Mouse (Mus musculus): ENCODE data around the gene Snx30. TPM values are rescaled to one million over a fixed set of nuclear protein-coding genes. Genes with fewer than 3 reads are reported as not detected.

The Snx30 gene
- polyA plus RNA-seq, 1 experiment from 2014 or later = 16.5 TPM

DNA sequence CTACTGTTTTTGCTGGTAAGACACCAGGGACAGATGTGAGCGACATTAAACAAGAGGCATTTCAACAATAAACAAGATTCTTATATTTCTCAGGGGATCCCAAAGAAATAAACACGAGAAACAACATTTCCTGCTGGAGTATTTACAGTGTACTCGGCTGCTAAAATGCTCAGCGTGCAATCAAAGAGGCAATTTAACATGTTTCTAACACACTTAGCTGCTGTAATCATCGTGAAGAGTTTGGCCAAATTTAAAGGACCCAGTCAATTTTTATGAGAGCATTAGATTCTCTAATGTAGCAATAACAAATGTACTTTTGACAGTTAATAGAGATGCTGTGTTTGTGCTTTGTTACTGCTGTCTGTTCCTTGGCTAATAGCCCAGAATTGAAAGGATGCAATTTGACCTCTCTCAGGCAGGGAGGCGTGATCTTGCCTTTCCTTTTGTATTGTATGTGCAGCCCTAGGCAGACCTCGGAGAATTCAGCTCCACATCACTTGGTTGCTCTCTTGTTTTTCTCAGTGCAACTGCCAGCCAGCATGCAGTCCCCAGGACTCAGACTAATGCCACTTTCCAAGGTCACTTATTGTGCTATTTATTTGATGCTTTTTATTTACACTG is 40.1 kb upstream of the Snx30 start:
- Histone ChIP-seq H3K27me3 (replicated peaks; ENCODE audit: control insufficient read depth, insufficient read depth, low read length) (no peaks in the 10 kb centered on the region), H3K4me3 (ENCODE audit: low read length) (no peak overlapping the region), H3K4me2 (ENCODE audit: low read length) (no peak overlapping the region; the same call in 1 of the 2 replicates), H3K4me1 (ENCODE audit: control insufficient read depth, insufficient read depth, low read depth, low read length) (0 out of 2 replicates have a peak, but pooled peaks cover 5% of the 10 kb centered on the region), H3K9me3 (ENCODE audit: control insufficient read depth, low read length) (no peaks in the 10 kb centered on the region), H3K9ac (ENCODE audit: low read depth, low read length) (no peak overlapping the region), H3K36me3 (ENCODE audit: control insufficient read depth, insufficient read depth, low read length) (0 out of 2 replicates have a peak, but pooled peaks cover 2% of the 10 kb centered on the region), H3K27ac (ENCODE audit: low read depth, low read length) (peak overlapping the region; percentile 37; the same call in 1 of the 2 replicates)
- peak; percentile 69 for ATAC-seq
- 15% methylated on average over 7 of the region's 7 CpGs for WGBS

DNA sequence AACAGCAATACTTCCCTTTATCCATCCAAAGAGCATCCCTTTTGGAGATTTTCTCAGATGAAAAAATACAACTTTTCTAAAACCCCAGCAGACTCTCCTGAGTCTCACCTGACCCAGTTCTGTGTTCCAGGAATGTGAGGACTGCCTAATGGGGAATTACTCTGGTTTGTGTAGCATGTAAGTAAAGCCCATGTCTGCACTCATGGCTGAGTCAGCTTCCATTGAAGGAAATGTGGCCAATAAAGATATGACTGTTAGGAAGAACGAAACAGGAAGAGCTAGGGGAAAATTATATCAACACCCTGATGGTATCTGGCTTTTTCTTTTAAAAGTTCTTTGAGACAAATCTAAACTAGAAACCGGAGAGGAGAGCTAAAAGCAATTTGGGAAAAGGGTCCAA is 37.9 kb upstream of the Snx30 start:
- WGBS = 96% methylated on average over 2 of the region's 2 CpGs
- Histone ChIP-seq H3K4me3 (ENCODE audit: low read length) (no peak overlapping the region), H3K27ac (ENCODE audit: low read depth, low read length) (no peak overlapping the region), H3K4me1 (ENCODE audit: control insufficient read depth, insufficient read depth, low read depth, low read length) (0 out of 2 replicates have a peak, but pooled peaks cover 5% of the 10 kb centered on the region), H3K4me2 (ENCODE audit: low read length) (no peak overlapping the region), H3K9me3 (ENCODE audit: control insufficient read depth, low read length) (no peaks in the 10 kb centered on the region), H3K36me3 (ENCODE audit: control insufficient read depth, insufficient read depth, low read length) (peaks cover 10% of the 10 kb centered on the region; the same call in 1 of the 2 replicates), H3K9ac (ENCODE audit: low read depth, low read length) (no peak overlapping the region), H3K27me3 (replicated peaks; ENCODE audit: control insufficient read depth, insufficient read depth, low read length) (no peaks in the 10 kb centered on the region)
- ATAC-seq = no peak

DNA sequence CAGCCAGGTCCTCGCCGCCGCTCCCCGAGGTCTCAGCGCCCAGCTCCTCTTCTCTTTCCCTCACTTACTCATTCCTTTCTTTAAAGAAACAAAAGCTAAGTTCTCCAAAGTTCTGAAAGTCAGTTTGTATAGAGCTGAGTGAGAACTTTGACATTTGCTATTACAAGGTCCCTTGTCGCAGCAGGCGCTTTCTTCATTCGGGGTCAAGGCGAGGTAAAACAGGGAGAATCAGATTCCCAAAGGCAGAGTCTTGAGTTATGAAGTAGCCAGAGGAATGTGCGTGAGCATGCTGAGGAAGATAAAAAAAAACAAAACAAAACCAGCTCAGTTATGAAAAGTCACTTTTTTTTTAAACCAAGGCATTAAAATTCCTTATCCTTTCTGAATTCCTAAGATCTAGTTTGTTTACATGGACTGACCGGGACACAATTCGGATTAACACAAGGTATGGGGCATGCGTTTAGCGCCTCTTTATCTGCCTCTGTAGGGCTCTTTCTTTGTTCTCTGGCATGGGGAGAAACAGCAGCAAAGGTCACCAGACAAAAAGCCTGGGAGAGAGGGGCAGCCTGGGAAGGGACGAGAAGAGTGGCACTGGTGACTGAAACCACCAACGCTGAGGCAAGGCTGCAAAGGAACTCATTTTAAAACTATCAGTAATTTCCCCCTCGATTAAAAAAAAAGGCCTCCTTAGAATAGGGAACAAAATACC is 33.3 kb upstream of the Snx30 start:
- Histone ChIP-seq H3K9me3 (ENCODE audit: control insufficient read depth, low read length) (no peaks in the 10 kb centered on the region), H3K9ac (ENCODE audit: low read depth, low read length) (no peak overlapping the region), H3K4me3 (ENCODE audit: low read length) (no peak overlapping the region), H3K27ac (ENCODE audit: low read depth, low read length) (no peak overlapping the region), H3K4me1 (ENCODE audit: control insufficient read depth, insufficient read depth, low read depth, low read length) (no peaks in the 10 kb centered on the region), H3K36me3 (ENCODE audit: control insufficient read depth, insufficient read depth, low read length) (peaks cover 13% of the 10 kb centered on the region; the same call in 1 of the 2 replicates), H3K27me3 (replicated peaks; ENCODE audit: control insufficient read depth, insufficient read depth, low read length) (no peaks in the 10 kb centered on the region), H3K4me2 (ENCODE audit: low read length) (no peak overlapping the region)
- 23% methylated on average over 17 of the region's 17 CpGs for WGBS
- ATAC-seq = no peak

DNA sequence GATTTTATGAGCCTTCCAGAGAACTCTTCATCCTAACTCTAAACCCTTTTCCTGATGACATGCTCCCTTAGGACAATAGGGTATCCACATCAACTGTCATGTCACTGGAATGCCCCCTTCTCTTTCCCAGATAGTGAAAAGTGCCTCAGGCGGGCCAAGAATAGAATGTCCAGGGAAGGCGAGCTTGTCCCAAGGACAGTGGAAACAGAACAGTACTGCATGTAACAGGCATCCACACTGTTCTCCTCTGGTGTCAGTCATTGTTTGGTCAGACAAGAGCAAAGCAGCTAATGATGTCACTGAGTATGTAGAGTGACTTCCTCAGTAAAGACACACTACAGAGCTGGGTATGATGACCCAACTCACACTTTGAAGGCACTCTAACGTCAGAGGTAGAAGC is 27.8 kb upstream of the Snx30 start:
- ATAC-seq = no peak
- WGBS = 84% methylated on average over 3 of the region's 3 CpGs
- H3K27me3 ChIP-seq (replicated peaks; ENCODE audit: control insufficient read depth, insufficient read depth, low read length) = no peaks in the 10 kb centered on the region
- no peaks in the 10 kb centered on the region for H3K9me3 ChIP-seq (ENCODE audit: control insufficient read depth, low read length)
- no peak overlapping the region for H3K4me2 ChIP-seq (ENCODE audit: low read length)
- no peak overlapping the region for H3K27ac ChIP-seq (ENCODE audit: low read depth, low read length)
- H3K4me1 ChIP-seq (ENCODE audit: control insufficient read depth, insufficient read depth, low read depth, low read length) = peaks cover 10% of the 10 kb centered on the region
- no peak overlapping the region for H3K9ac ChIP-seq (ENCODE audit: low read depth, low read length)
- H3K36me3 ChIP-seq (ENCODE audit: control insufficient read depth, insufficient read depth, low read length) = peaks cover 3% of the 10 kb centered on the region; the same call in 1 of the 2 replicates
- no peak overlapping the region for H3K4me3 ChIP-seq (ENCODE audit: low read length)

DNA sequence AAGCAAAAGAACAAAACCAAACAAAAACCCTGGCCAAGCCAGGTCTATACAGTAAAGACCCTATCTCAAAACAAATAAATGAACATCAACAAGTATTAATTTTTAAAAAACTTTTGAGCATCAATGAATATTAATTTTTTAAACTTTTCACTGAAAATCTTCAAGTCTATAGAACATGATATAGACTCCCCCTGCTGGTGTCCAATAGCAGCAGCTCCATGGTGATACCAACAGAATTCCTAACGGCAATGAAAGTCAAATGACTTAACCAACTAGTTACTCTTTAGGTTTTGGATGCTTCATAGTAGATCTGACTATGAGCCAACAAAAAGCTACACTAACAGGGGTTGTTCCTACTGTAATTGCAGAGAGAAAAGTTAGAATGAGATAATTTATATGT is 25.1 kb upstream of the Snx30 start:
- no peak overlapping the region for H3K4me3 ChIP-seq (ENCODE audit: low read length)

DNA sequence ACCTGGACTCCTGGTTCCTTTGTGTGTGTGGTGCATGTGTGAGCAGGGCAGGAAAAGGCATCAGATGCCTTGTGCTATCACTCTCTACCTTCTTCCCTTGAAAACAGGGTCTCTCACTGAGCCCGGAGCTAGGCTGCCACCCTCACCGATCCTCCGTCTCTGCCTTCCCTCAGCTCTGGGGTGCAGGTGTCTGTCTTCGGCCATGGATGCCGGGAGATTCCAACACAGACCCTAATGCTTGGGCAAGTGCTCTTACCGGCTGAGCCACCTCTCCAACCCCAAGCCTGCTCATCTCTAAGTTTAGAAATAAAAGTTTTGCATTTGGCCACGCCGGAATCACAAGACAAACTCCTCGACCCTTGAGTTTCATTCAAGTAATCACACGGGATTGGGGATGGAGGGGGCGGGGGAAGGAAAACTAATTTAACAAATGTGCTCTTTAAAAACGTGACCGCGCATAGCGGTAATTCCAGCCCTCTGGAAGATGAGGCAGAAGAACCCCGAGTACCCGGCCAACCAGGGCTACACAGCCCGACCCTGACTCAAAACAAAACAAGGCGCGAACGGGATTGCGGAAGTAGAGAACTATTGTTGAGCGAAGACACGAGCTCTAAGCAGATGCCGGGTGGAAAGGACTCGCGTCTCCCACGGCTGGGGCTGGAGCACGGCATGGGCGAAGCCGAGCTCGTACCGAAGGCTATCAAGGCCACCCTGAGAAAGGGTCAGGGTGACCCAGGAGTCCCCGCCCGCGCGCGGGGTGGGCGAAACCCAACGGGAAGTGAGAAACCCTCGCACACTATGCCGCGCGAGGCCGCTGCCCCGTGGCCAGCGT is 22.6 kb upstream of the Snx30 start:
- Histone ChIP-seq H3K4me3 (ENCODE audit: low read length) (peak overlapping the region; percentile 70), H3K9me3 (ENCODE audit: control insufficient read depth, low read length) (no peaks in the 10 kb centered on the region), H3K27ac (ENCODE audit: low read depth, low read length) (peak overlapping the region; percentile 73), H3K36me3 (ENCODE audit: control insufficient read depth, insufficient read depth, low read length) (no peaks in the 10 kb centered on the region), H3K4me1 (ENCODE audit: control insufficient read depth, insufficient read depth, low read depth, low read length) (peaks cover 11% of the 10 kb centered on the region), H3K9ac (ENCODE audit: low read depth, low read length) (peak overlapping the region; percentile 75), H3K4me2 (ENCODE audit: low read length) (peak overlapping the region; percentile 97), H3K27me3 (replicated peaks; ENCODE audit: control insufficient read depth, insufficient read depth, low read length) (no peaks in the 10 kb centered on the region)
- 0% methylated on average over 47 of the region's 47 CpGs for WGBS
- peak; percentile 71 for ATAC-seq

More for the DNA sequence above, 25.1 kb upstream of the Snx30 start:
- ATAC-seq = no peak
- Histone ChIP-seq H3K9ac (ENCODE audit: low read depth, low read length) (no peak overlapping the region), H3K27me3 (replicated peaks; ENCODE audit: control insufficient read depth, insufficient read depth, low read length) (no peaks in the 10 kb centered on the region), H3K9me3 (ENCODE audit: control insufficient read depth, low read length) (no peaks in the 10 kb centered on the region), H3K4me1 (ENCODE audit: control insufficient read depth, insufficient read depth, low read depth, low read length) (peaks cover 11% of the 10 kb centered on the region), H3K27ac (ENCODE audit: low read depth, low read length) (no peak overlapping the region), H3K36me3 (ENCODE audit: control insufficient read depth, insufficient read depth, low read length) (no peaks in the 10 kb centered on the region), H3K4me2 (ENCODE audit: low read length) (no peak overlapping the region)
- 7% methylated on average over 1 of the region's 1 CpGs for WGBS

DNA sequence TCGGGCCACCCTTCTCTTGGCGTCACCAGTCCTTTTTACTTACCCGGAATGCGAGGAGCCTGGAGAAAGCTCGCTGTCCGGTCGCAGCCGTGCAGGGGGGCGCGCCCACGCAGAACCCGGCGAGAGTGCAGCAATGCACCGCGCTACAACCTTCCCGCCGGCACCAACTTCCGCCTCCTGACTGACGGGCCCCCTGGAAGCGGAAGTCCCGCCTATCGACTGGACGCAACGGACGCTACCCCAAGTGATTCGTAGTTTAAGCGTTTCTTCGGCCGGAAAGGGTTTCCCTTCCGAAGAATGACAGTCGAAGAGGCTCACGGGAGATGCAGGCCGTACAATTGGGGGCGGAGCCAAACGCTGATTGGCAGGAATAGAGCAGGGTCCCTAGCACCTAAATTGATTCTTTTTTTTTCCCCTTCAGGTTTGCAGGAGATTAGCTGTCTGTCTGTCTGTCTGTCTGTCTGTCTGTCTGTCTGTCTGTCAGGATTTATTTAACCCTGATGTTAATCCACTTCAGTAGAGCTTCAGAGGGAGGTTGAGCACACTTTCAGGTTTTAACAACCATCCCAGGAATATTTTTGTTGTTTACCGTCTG is 21.9 kb upstream of the Snx30 start:
- H3K27ac ChIP-seq (ENCODE audit: low read depth, low read length) = peak overlapping the region; percentile 73
- H3K4me2 ChIP-seq (ENCODE audit: low read length) = peak overlapping the region; percentile 97
- no peaks in the 10 kb centered on the region for H3K27me3 ChIP-seq (replicated peaks; ENCODE audit: control insufficient read depth, insufficient read depth, low read length)
- no peaks in the 10 kb centered on the region for H3K9me3 ChIP-seq (ENCODE audit: control insufficient read depth, low read length)
- no peaks in the 10 kb centered on the region for H3K36me3 ChIP-seq (ENCODE audit: control insufficient read depth, insufficient read depth, low read length)
- ATAC-seq = peak; percentile 97
- peak overlapping the region; percentile 70 for H3K4me3 ChIP-seq (ENCODE audit: low read length)
- peaks cover 11% of the 10 kb centered on the region for H3K4me1 ChIP-seq (ENCODE audit: control insufficient read depth, insufficient read depth, low read depth, low read length)
- 1% methylated on average over 36 of the region's 36 CpGs for WGBS
- H3K9ac ChIP-seq (ENCODE audit: low read depth, low read length) = peak overlapping the region; percentile 75

DNA sequence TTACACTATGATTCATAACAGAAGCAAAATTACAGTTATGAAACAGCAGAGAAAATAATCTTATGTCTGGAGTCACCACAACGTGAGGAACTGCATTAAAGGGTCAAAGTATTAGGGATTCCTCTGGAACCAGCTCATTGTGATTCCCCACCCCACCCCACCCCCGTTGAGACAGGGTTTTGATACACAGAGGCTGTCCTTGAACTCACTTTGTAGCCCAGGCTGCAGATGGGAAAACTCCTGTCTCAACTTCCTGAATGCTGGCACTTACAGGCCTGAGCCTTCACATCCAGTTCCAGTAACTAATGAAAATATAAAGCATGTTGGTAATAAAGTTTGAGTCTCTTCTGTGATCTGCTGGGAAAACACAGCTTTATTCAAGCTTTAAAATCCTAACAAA is 20.2 kb upstream of the Snx30 start:
- no peaks in the 10 kb centered on the region for H3K27me3 ChIP-seq (replicated peaks; ENCODE audit: control insufficient read depth, insufficient read depth, low read length)
- no peak for ATAC-seq
- H3K4me2 ChIP-seq (ENCODE audit: low read length) = no peak overlapping the region
- H3K36me3 ChIP-seq (ENCODE audit: control insufficient read depth, insufficient read depth, low read length) = no peaks in the 10 kb centered on the region
- no peak overlapping the region for H3K27ac ChIP-seq (ENCODE audit: low read depth, low read length)
- WGBS = 24% methylated on average over 2 of the region's 2 CpGs
- no peaks in the 10 kb centered on the region for H3K9me3 ChIP-seq (ENCODE audit: control insufficient read depth, low read length)
- H3K4me1 ChIP-seq (ENCODE audit: control insufficient read depth, insufficient read depth, low read depth, low read length) = peaks cover 11% of the 10 kb centered on the region
- H3K4me3 ChIP-seq (ENCODE audit: low read length) = no peak overlapping the region
- H3K9ac ChIP-seq (ENCODE audit: low read depth, low read length) = no peak overlapping the region

Data from hindbrain, embryonic 16.5 days (tissue).